ENCODE assay signal across 24 mouse cellular contexts in genomic region chr8:36358998-36359397, GRCm38 (mm10).
A peak's percentile ranks its signal among the peaks of the same experiment; 100 is the strongest.
DNase-seq lines count a peak whose midpoint lies in the region; ATAC-seq and TF ChIP-seq lines count a peak whose summit lies in the region.
"Had no signal": no experiment of that assay in that cellular context is flagged by ENCODE, and none has a peak within 500 bp of the region (broad histone marks: within the 10 kb centered on the region; RNA-seq: fewer than 3 reads in every experiment).

No protein-coding gene starts in this region.

- dilution Hi-C loops in CH12.LX (cut with MboI; ENCODE audit: extremely low pct_ligation_motif_present, extremely low pct_unique_long_range_greater_than_20kb, low sequenced_read_pairs) = no loop called here

- no peaks in the 10 kb centered on the region for H3K9me3 ChIP-seq in heart, embryonic 12.5 days (replicated peaks)
- H3K9me3 ChIP-seq in CH12.LX (replicated peaks; ENCODE audit: low read length) = no peaks in the 10 kb centered on the region
- H3K9me3 ChIP-seq in hindbrain, embryonic 10.5 days = no peaks in the 10 kb centered on the region
- H3K9me3 ChIP-seq: embryonic facial prominence, embryonic 13.5 days; embryonic facial prominence, embryonic 15.5 days; forebrain, embryonic 10.5 days; forebrain, embryonic 12.5 days had no signal

- in situ Hi-C loops in CH12.LX (cut with MboI; ENCODE audit: low pct_ligation_motif_present, low pct_unique_long_range_greater_than_20kb, low sequenced_read_pairs) = no loop called here

- peak; percentile 64 for DNase-seq in heart, adult 11 months
- no peak for DNase-seq in CH12.LX (ENCODE audit: extremely low read depth)
- DNase-seq in hindbrain, embryonic 10.5 days (ENCODE audit: low spot score) = no peak
- DNase-seq in kidney, postnatal 36 days = no peak
- DNase-seq: adrenal gland, adult 2 months; adrenal gland, postnatal 10 days; adrenal gland, postnatal 25 days; B cell, adult 2 months; cerebellum, adult 11 months; cerebellum, adult 18-20 months; cerebellum, adult 8-10 months; cerebellum, adult 9-11 months; cerebellum, postnatal 14 days; cerebellum, postnatal 36 days; embryo, embryonic 11 days had no signal

- TF ChIP-seq CTCF in CH12.LX (conservative IDR thresholded peaks at IDR 0.05 in 1 of 2, IDR thresholded peaks at IDR 0.05 in 1 of 2; ENCODE audit: low read depth in 2 of 2, low read length in 2 of 2) = no peak

- no peak overlapping the region for H3K27ac ChIP-seq in heart, embryonic 12.5 days (ENCODE audit: poor library complexity, severe bottlenecking)
- no peak overlapping the region for H3K27ac ChIP-seq in CH12.LX (ENCODE audit: insufficient read depth, low read depth)
- H3K27ac ChIP-seq in hindbrain, embryonic 10.5 days = no peak overlapping the region
- H3K27ac ChIP-seq: embryonic facial prominence, embryonic 13.5 days; embryonic facial prominence, embryonic 15.5 days; forebrain, embryonic 10.5 days; forebrain, embryonic 12.5 days had no signal

- no peak overlapping the region for H3K4me3 ChIP-seq in heart, embryonic 12.5 days
- H3K4me3 ChIP-seq in CH12.LX (replicated peaks in 1 of 3; ENCODE audit: low read depth in 2 of 3, low read length in 2 of 3, poor library complexity in 1 of 3) = no peak overlapping the region
- H3K4me3 ChIP-seq in hindbrain, embryonic 10.5 days = no peak overlapping the region
- H3K4me3 ChIP-seq: embryonic facial prominence, embryonic 13.5 days; embryonic facial prominence, embryonic 15.5 days; erythroblast, embryonic 14.5 days; forebrain, embryonic 10.5 days; forebrain, embryonic 12.5 days had no signal

- no peak for ATAC-seq in heart, embryonic 12.5 days (ENCODE audit: insufficient number of reproducible peaks, low FRiP score)
- ATAC-seq in inflammation-experienced regulatory T-cells, adult 6 months = peak; percentile 52
- ATAC-seq: forebrain, embryonic 14.5 days; forebrain, embryonic 16.5 days had no signal

- no peaks in the 10 kb centered on the region for H3K36me3 ChIP-seq in heart, embryonic 12.5 days
- no peaks in the 10 kb centered on the region for H3K36me3 ChIP-seq in CH12.LX (replicated peaks in 1 of 2; ENCODE audit: control insufficient read depth in 1 of 2, insufficient read depth in 1 of 2, low read length in 1 of 2)
- no peaks in the 10 kb centered on the region for H3K36me3 ChIP-seq in hindbrain, embryonic 10.5 days
- H3K36me3 ChIP-seq: embryonic facial prominence, embryonic 13.5 days; embryonic facial prominence, embryonic 15.5 days; forebrain, embryonic 10.5 days; forebrain, embryonic 12.5 days had no signal

- no peaks in the 10 kb centered on the region for H3K27me3 ChIP-seq in heart, embryonic 12.5 days (replicated peaks)
- peaks cover 2% of the 10 kb centered on the region for H3K27me3 ChIP-seq in CH12.LX (replicated peaks)
- H3K27me3 ChIP-seq in hindbrain, embryonic 10.5 days (ENCODE audit: insufficient read depth, poor library complexity, severe bottlenecking) = no peaks in the 10 kb centered on the region
- H3K27me3 ChIP-seq: embryonic facial prominence, embryonic 13.5 days; embryonic facial prominence, embryonic 15.5 days; forebrain, embryonic 12.5 days had no signal

- 58% methylated on average over 2 of the region's 2 CpGs for WGBS in heart, embryonic 12.5 days
- WGBS in hindbrain, embryonic 10.5 days = 82% methylated on average over 2 of the region's 2 CpGs

- TF ChIP-seq RAD21 in CH12.LX (IDR thresholded peaks at IDR 0.05; ENCODE audit: low read depth, low read length) = no peak

- 0 out of 2 replicates have a peak, but pooled peaks cover 3% of the 10 kb centered on the region for H3K4me1 ChIP-seq in heart, embryonic 12.5 days (replicated peaks)
- no peaks in the 10 kb centered on the region for H3K4me1 ChIP-seq in CH12.LX (ENCODE audit: control insufficient read depth in 1 of 2, insufficient read depth in 2 of 2)
- peaks cover 4% of the 10 kb centered on the region; the same call in 1 of the 2 replicates for H3K4me1 ChIP-seq in hindbrain, embryonic 10.5 days (replicated peaks)

- TF ChIP-seq EP300 in CH12.LX (IDR thresholded peaks at IDR 0.05; ENCODE audit: low read length) = no peak

- no peak for TF ChIP-seq POLR2A in CH12.LX (IDR thresholded peaks at IDR 0.05; ENCODE audit: low read depth, low read length)

- H3K4me2 ChIP-seq in heart, embryonic 12.5 days = no peak overlapping the region
- H3K4me2 ChIP-seq in CH12.LX (ENCODE audit: insufficient read depth, low read depth, poor library complexity, severe bottlenecking) = no peak overlapping the region
- H3K4me2 ChIP-seq: embryonic facial prominence, embryonic 13.5 days; embryonic facial prominence, embryonic 15.5 days; forebrain, embryonic 12.5 days had no signal

- no peak overlapping the region for H3K9ac ChIP-seq in heart, embryonic 12.5 days
- no peak overlapping the region for H3K9ac ChIP-seq in CH12.LX (ENCODE audit: insufficient read depth, low read depth)
- H3K9ac ChIP-seq: embryonic facial prominence, embryonic 13.5 days; embryonic facial prominence, embryonic 15.5 days; forebrain, embryonic 12.5 days had no signal

- no peaks in the 10 kb centered on the region for H3K79me2 ChIP-seq in CH12.LX (replicated peaks; ENCODE audit: control insufficient read depth, extremely low read depth, insufficient read depth, poor library complexity, severe bottlenecking)

TF ChIP-seq in CH12.LX, 34 proteins besides CTCF, POLR2A, EP300 and RAD21:
- TF ChIP-seq ETS1 (conservative IDR thresholded peaks at IDR 0.05; ENCODE audit: low read depth, low read length) = no peak
- TF ChIP-seq MYC (IDR thresholded peaks at IDR 0.05; ENCODE audit: low read depth, low read length) = no peak
- no peak for TF ChIP-seq GABPA (IDR thresholded peaks at IDR 0.05; ENCODE audit: insufficient replicate concordance, low read depth, low read length)
- TF ChIP-seq USF1 (IDR thresholded peaks at IDR 0.05; ENCODE audit: low read depth, low read length) = no peak
- TF ChIP-seq UBTF (IDR thresholded peaks at IDR 0.05; ENCODE audit: low read depth, low read length) = no peak
- no peak for TF ChIP-seq MEF2A (IDR thresholded peaks at IDR 0.05; ENCODE audit: borderline replicate concordance, low read depth, low read length)
- peak; percentile 76 for TF ChIP-seq MAFK (IDR thresholded peaks at IDR 0.05; ENCODE audit: insufficient replicate concordance, low read length)
